Mouse (Mus musculus) midbrain, embryonic 10.5 days (tissue): ENCODE data around the gene Orm1. TPM values are rescaled to one million over a fixed set of nuclear protein-coding genes. Genes with fewer than 3 reads are reported as not detected.
A peak's percentile ranks its signal among the peaks of the same experiment; 100 is the strongest.

Source experiments
- DNase-seq: peaks from one replicate; pipeline ENCODE4 v3.0.0-alpha.2; 2017; ENCODE audit warnings: low spot score
- H3K27ac ChIP-seq: fragments of 300-500 bp; sonication (generic); replicated peaks from 2 replicates; pipeline ENCODE4 v1.5.1; 2016; ENCODE audit warnings: mild to moderate bottlenecking
- H3K27me3 ChIP-seq: fragments of 300-500 bp; sonication (generic); 2 replicates; pipeline ENCODE4 v1.6.1; 2016; ENCODE audit warnings: low read depth, mild to moderate bottlenecking; ENCODE audit not compliant: poor library complexity, severe bottlenecking
- H3K36me3 ChIP-seq: fragments of 300-500 bp; sonication (generic); 2 replicates; pipeline ENCODE4 v1.6.1; 2016; ENCODE audit warnings: mild to moderate bottlenecking, moderate library complexity
- H3K4me1 ChIP-seq: fragments of 300-500 bp; sonication (generic); 2 replicates; pipeline ENCODE4 v1.6.1; 2016
- H3K4me3 ChIP-seq: fragments of 300-500 bp; sonication (generic); 2 replicates; pipeline ENCODE4 v1.5.1; 2016; ENCODE audit warnings: mild to moderate bottlenecking, moderate library complexity
- H3K9me3 ChIP-seq: fragments of 300-500 bp; sonication (generic); replicated peaks from 2 replicates; pipeline ENCODE4 v1.6.1; 2016; ENCODE audit warnings: mild to moderate bottlenecking
- WGBS: fragments of 180-500 bp; shearing (Covaris S2); methylation state at CpG from one replicate; pipeline ENCODE4 v1.1.7; 2016; 5-methylcytosine and 5-hydroxymethylcytosine counted together
- polyA plus RNA-seq: library from polyadenylated mRNA; unstranded; fragments of >200 nt; fragmentation: Nextera tagmentation; extraction: Ambion mirVana; gene quantifications from 2 replicates; pipeline ENCODE4 v1.2.1, GENCODE M21; 2016

The Orm1 gene
- polyA plus RNA-seq, 1 experiment from 2014 or later = not detected

DNA sequence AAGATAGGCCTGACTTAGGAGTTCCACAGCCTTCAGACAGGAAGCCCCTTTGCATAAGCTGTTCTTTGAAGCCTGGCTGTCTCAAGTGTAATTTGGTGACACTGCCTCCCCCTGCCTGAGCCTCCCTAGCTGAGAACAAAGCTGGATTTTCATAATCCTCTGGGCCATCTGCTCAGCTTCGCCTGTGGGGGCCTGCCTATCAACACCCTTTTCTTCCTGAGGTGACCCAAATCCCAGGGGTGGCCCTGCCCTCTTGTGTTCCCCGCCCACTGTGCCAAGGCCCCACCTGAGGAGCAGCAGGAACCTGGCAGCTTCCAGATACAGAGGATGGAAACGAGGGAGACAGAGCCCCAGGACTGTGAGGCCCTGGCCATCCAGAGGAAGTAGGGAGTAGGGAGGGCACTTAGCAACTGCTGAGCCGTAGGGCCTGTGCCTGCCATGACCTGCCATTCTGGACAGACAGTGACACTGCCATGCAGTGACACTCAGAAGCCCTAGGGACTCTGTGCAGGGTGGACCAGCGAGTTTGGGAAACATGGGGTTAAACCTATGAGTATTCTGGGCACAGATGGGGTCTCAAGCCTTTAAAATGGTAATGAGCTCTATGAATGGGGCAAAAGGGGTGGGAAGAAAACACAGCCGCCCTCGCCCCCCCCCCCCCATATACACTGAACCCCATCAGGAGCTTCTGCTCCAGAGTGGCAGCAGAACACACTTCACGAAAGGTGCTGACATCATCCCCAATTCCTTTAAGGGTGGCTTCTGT, 44.9 kb downstream of the Orm1 start:
- Histone ChIP-seq H3K27ac (peak overlapping the region; percentile 90), H3K4me3 (peak overlapping the region; percentile 28; the same call in 1 of the 2 replicates), H3K36me3 (peaks cover 59% of the 10 kb centered on the region), H3K9me3 (no peaks in the 10 kb centered on the region), H3K4me1 (peaks cover 55% of the 10 kb centered on the region), H3K27me3 (0 out of 2 replicates have a peak, but pooled peaks cover 18% of the 10 kb centered on the region)
- DNase-seq = peak; percentile 76
- WGBS = 19% methylated on average over 8 of the region's 8 CpGs

DNA sequence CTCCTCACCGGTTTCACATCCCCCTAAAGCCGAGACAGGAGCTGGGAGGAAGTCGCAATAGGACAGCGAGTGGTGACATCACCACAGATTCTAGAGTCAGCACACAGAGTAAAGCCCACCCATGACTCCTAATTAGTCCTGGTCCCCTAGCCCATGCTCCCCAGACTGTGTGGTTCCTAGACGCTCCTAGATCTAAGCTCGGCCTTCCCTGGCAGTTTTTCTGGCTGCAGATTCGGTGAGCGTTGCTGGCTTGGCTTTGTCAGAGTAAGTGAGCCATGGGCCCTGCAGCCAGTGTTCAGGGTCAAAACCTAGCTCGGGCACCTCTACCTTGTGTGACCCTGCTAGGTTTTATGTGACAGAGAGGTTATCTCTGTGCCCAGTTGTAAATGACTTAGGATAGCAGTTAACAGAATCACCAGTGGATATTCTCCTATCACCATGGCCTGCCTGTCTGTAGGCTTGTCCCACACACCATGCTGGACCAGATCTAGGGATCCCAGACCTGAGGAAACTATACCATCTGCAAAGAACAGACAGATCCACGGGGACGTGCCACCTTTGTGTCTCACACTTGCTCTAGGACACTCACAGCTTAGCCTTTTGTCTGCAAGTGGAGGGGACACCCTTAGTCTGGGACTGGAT, 45.6 kb downstream of the Orm1 start:
- peak overlapping the region; percentile 90 for H3K27ac ChIP-seq
- DNase-seq = no peak
- H3K4me1 ChIP-seq = peaks cover 55% of the 10 kb centered on the region
- WGBS = 53% methylated on average over 11 of the region's 11 CpGs
- H3K27me3 ChIP-seq = 0 out of 2 replicates have a peak, but pooled peaks cover 18% of the 10 kb centered on the region
- H3K36me3 ChIP-seq = peaks cover 64% of the 10 kb centered on the region
- no peak overlapping the region for H3K4me3 ChIP-seq
- no peaks in the 10 kb centered on the region for H3K9me3 ChIP-seq

DNA sequence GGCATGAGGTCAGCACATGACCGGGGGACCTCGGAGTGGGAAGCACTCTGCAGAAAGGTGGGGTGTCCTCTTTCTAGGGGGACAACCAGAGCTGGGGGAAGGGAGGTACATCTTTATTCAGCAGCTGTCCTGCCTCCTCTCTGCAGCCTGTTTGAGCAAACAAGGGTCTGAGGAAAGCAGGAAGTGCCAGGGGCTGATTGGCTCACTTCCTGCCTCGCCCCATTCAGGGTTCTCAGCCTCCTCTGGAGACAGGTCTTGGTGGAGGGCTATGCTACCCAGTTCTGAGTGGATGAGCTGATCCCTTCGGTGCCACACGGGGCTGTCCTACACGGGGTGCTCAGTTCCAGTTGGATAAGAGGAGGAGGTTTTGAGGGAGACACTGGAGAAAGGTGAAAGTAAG, 47.0 kb downstream of the Orm1 start:
- Histone ChIP-seq H3K27me3 (0 out of 2 replicates have a peak, but pooled peaks cover 18% of the 10 kb centered on the region), H3K4me3 (no peak overlapping the region), H3K4me1 (peaks cover 55% of the 10 kb centered on the region), H3K9me3 (no peaks in the 10 kb centered on the region), H3K27ac (peak overlapping the region; percentile 90), H3K36me3 (peaks cover 64% of the 10 kb centered on the region)
- no peak for DNase-seq
- WGBS = 88% methylated on average over 6 of the region's 6 CpGs

Other genes with a start within 250 kb of the Orm1 start
- not detected in 2 replicates for gene Ambp, start 189.8 kb upstream of the Orm1 start, polyA plus RNA-seq
- gene Kif12, start 172.4 kb upstream of the Orm1 start, polyA plus RNA-seq = not detected in 2 replicates
- gene Col27a1, start 130.6 kb upstream of the Orm1 start, polyA plus RNA-seq = 2.9 and 3.3 TPM in 2 replicates
- gene Orm3, start 11.6 kb downstream of the Orm1 start, polyA plus RNA-seq = not detected in 2 replicates
- not detected in 2 replicates for gene Orm2, start 17.9 kb downstream of the Orm1 start, polyA plus RNA-seq
- 12.8 and 17.3 TPM in 2 replicates for gene Akna, start 58.8 kb downstream of the Orm1 start, polyA plus RNA-seq
- 8.6 and 8.8 TPM in 2 replicates for gene Whrn, start 151.4 kb downstream of the Orm1 start, polyA plus RNA-seq
- 290 and 319 TPM in 2 replicates for gene Atp6v1g1, start 200.2 kb downstream of the Orm1 start, polyA plus RNA-seq
- 9.7 and 10.0 TPM in 2 replicates for gene Tmem268, start 214.2 kb downstream of the Orm1 start, polyA plus RNA-seq